In the genomic region with DNA sequence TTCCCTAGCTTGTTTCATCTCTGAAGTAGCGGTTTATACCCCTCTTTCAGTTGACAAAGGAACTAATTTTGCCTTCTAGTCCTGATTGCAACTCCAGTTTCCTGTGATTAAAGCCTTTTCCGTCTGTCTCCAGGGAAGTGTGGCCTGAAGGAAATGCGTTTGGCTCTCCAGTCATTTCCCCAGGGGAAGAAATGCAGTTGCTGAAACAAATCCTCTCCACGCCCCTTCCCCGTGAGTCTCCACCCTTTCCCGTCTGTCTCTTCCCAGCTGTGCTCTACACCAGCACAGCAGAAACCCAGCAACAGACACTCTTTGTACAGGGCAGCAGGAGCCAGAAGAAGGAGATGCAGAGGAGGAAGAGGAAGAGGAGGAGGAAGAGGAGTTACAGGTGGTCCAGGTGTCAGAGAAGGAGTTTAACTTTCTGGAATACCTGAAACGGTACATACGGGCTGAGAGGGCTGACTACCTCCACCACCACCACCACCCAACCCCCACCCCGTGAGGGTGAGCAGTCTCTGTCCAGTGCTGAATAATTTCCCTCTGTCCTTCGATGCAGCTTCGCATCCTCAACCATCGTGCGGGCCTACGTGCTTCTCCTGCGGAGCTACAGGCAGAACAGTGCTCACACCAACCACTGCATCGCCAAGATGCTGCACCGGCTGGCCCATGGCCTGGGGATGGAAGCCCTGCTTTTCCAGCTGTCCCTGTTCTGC, we compare ENCODE assay signal across 10 mouse cellular contexts. TPM values are rescaled to one million over a fixed set of nuclear protein-coding genes. Genes with fewer than 3 reads are reported as not detected.
DNase-seq lines count a peak whose midpoint lies in the region; ATAC-seq lines count a peak whose summit lies in the region.
"Had no signal": no experiment of that assay in that cellular context is flagged by ENCODE, and none has a peak within 500 bp of the region (broad histone marks: within the 10 kb centered on the region; RNA-seq: fewer than 3 reads in every experiment).

No protein-coding gene starts in this region.

- ATAC-seq in monocyte, adult 5-6 weeks (replicated peaks; ENCODE audit: insufficient number of reproducible peaks, low FRiP score, low TSS enrichment, poor library complexity, severe bottlenecking) = no peak

- peak; percentile 62 for DNase-seq in gastrocnemius, adult 18-20 months (ENCODE audit: low spot score)
- DNase-seq in gastrocnemius, postnatal 10 days = no peak
- DNase-seq in gastrocnemius, adult 8-10 months (ENCODE audit: low spot score in 2 of 2) = peak; percentile 30 to 40
- DNase-seq in kidney, adult 18-20 months = peak; percentile 45
- DNase-seq in lung, postnatal 25 days (ENCODE audit: low spot score) = peak; percentile 69
- no peak for DNase-seq in frontal cortex, postnatal 14 days (ENCODE audit: low spot score in 2 of 2)
- no peak for DNase-seq in testis, postnatal 14 days (ENCODE audit: low spot score)

RNA-seq across cellular contexts. Expression of gene Apon, which starts 6.7 kb away (rescaled TPM):
- under 1 TPM in 1 of 2 experiments, not detected in 1; 0.21 TPM for total RNA-seq in gastrocnemius, adult 18-20 months (2021)
- under 1 TPM; 0.14 to 0.20 TPM for total RNA-seq in gastrocnemius, postnatal 10 days (2021)
- total RNA-seq in gastrocnemius, adult 8-10 months (2022) = under 1 TPM in 1 of 4 experiments, not detected in 3; 0.21 TPM
- not detected in 3 replicates for total RNA-seq in monocyte, adult 5-6 weeks (2017)
- total RNA-seq: left cerebral cortex, postnatal 14 days had no signal

RNA-seq across cellular contexts. Expression of gene Timeless, which starts 15.3 kb away (rescaled TPM):
- 1 to 10 TPM; 2.1 to 3.2 TPM for total RNA-seq in gastrocnemius, adult 18-20 months (2021)
- total RNA-seq in gastrocnemius, postnatal 10 days (2021) = 1 to 10 TPM; 7.5 to 8.8 TPM
- 1 to 10 TPM; 1.4 to 1.9 (median 1.7) TPM for total RNA-seq in gastrocnemius, adult 8-10 months (2022)
- total RNA-seq in monocyte, adult 5-6 weeks (2017) = 6.0 to 13.5 TPM (median 9.7 TPM) in 3 replicates

RNA-seq across cellular contexts. Expression of gene Apof, which starts 21.3 kb away (rescaled TPM):
- under 1 TPM in 1 of 2 experiments, not detected in 1; 0.28 TPM for total RNA-seq in gastrocnemius, adult 18-20 months (2021)
- under 1 TPM in 1 of 2 experiments, not detected in 1; 0.20 TPM for total RNA-seq in gastrocnemius, postnatal 10 days (2021)
- not detected for total RNA-seq in gastrocnemius, adult 8-10 months (2022)
- total RNA-seq in monocyte, adult 5-6 weeks (2017) = 0.39 TPM in 1 of 3 replicates, not detected in the others
- total RNA-seq: common myeloid progenitor, adult 5-6 weeks; left cerebral cortex, postnatal 14 days had no signal

RNA-seq across cellular contexts. Expression of gene Mip, which starts 21.5 kb away (rescaled TPM):
- total RNA-seq in gastrocnemius, adult 18-20 months (2021) = not detected
- total RNA-seq in gastrocnemius, postnatal 10 days (2021) = not detected
- not detected for total RNA-seq in gastrocnemius, adult 8-10 months (2022)
- total RNA-seq in monocyte, adult 5-6 weeks (2017) = not detected in 3 replicates
- total RNA-seq: common myeloid progenitor, adult 5-6 weeks; left cerebral cortex, postnatal 14 days had no signal

RNA-seq across cellular contexts. Expression of gene Stat2, which starts 23.2 kb away (rescaled TPM):
- 1 to 10 TPM; 2.7 to 5.2 TPM for total RNA-seq in gastrocnemius, adult 18-20 months (2021)
- total RNA-seq in gastrocnemius, postnatal 10 days (2021) = 1 to 10 TPM; 5.9 to 7.6 TPM
- total RNA-seq in gastrocnemius, adult 8-10 months (2022) = 1 to 10 TPM; 1.6 to 4.5 (median 2.4) TPM
- 17.5 to 30.8 TPM (median 30.3 TPM) in 3 replicates for total RNA-seq in monocyte, adult 5-6 weeks (2017)

Comparison
In these comparisons a context has a peak if more than half of its experiments do, and no peak if none do; other contexts are left out.
1. DNase-seq: peak in gastrocnemius, adult 18-20 months (single experiment), gastrocnemius, adult 8-10 months (2 of 2), kidney, adult 18-20 months (single experiment) and lung, postnatal 25 days (single experiment); none in gastrocnemius, postnatal 10 days (single experiment), frontal cortex, postnatal 14 days (0 of 2) and testis, postnatal 14 days (single experiment).